Mouse (Mus musculus): ENCODE measurements around the gene Lrp5.
"Not testable (repeated sequence)": the region's sequence is repeated elsewhere in the genome, so short reads cannot be mapped to it uniquely, and the experiment has no call there.

Lrp5 gene

DNA sequence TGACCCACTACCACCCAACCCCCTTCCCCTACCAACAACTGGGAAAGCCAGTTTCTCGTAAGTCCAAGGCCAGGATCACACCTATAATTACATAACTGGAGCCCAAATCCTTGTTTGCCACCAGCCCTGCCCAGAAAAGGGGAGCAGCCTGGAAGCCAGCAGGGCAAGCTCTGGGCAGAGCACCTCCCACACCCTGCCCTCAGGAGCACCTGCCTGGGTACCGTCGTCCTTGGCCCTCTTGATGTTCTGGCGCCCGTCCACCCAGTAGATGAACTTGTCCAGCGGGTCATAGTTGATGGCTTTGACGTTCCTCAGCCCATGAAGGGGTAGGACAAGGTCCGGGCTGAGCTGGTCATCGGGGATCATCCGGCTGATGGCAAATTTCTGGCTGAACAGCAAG lies 76.5 kb downstream of the Lrp5 start:
- DNase-seq, result no peak

DNA sequence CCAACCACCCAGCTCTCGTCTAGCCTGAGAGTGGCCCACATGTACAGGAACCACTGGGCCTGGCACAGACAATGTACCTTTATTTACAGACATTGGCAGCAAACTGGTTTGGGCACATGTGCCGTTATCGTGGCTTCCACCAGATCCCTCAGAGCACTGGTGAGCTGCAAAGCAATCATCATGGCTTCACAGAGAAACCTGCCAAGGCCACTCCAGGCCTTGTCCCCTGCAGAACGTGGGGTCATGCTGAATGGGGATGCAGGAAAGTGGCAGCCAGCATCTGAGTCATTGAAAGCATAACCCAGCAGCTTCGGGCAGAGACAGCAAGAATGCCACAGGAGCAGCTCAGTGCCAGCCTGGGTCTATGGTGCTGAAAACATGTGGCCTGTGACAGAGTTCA lies 92.0 kb downstream of the Lrp5 start:
- no peak for DNase-seq

DNA sequence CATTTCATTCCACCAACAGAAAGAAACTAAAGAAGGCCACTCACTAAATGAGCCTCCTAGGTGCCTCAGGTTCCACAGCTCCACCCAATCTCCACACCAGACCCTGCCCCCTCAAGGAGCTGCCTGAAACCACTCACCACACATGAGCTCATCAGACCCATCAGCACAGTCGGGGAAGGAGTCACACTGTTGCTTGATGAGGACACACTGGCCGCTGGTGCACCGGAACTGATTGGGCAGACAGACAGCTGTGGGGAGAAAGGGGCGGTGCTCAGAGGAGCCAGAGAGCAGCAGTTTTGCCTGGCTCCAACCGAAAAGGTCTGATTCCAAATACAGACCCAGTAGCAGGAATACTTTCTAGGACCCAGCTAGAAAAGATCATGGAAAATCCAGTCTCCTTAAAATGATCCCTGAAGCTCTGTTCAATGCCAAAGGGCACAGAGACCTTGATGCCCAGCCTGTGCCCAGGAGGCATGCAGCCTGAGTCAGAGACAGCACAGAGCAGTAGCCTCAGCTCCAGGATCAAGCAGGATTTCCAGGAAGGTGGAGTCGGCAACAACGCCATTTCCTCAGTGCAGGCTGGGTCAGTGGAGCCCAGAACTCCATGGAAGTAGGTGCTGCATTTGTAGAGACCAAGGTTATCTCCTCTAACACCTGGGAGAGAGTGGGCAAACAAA lies 92.8 kb downstream of the Lrp5 start:
- DNase-seq, result no peak

DNA sequence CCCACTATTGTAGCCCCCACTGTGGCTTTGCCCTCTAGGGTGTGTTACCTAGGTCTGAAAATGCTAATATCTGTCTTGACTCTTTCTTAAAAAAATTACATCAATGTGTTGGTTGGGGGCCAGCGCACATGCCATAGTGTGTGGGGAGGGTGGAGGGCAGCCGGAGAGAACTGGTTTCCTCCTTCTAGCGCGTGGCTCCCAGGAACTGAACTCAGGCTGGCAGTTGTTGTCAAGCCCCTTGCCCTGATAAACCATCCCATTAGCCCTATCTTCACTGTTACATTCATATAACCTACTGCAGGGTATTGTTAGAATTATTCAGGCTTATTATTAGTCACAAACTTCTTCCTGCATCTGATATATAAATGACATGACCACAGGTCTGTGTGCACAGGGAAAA lies 96.4 kb downstream of the Lrp5 start:
- DNase-seq, result no peak

DNA sequence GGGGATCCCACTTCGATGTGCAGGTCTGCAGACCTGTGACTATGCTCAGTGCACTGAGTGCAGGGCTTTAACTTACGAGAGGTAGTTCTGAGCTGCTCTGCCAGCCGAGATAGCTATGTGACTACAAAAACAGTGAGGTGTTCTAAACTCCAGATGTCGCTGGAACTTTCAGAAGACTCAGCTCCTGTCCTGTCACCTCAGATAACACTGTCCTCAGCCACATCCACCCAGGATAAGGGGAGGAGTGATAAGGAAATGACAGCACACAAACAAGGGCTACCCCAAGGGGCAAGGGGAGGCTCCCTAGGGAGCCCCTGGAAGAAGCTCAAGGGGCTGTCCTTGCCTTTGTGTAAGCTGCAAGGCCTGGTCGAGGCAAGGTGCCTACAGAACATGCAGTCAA lies 96.8 kb downstream of the Lrp5 start:
- no peak for DNase-seq

DNA sequence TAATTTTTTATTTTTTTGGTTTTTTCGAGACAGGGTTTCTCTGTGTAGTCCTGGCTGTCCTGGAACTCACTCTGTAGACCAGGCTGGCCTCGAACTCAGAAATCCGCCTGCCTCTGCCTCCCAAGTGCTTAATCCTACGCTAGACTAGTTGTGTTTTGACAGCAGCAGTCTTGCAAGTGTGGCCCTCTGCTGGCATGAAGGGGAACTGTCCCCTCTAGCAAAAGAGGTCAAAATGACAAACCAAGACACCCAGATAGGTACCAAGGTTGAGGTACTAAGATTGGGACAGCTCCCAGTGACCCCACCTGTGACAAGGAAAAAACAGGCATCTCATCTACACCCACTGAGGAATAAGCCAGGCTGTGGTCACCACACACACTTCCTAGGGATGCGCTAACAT lies 98.6 kb downstream of the Lrp5 start:
- not testable (repeated sequence) for DNase-seq

DNA sequence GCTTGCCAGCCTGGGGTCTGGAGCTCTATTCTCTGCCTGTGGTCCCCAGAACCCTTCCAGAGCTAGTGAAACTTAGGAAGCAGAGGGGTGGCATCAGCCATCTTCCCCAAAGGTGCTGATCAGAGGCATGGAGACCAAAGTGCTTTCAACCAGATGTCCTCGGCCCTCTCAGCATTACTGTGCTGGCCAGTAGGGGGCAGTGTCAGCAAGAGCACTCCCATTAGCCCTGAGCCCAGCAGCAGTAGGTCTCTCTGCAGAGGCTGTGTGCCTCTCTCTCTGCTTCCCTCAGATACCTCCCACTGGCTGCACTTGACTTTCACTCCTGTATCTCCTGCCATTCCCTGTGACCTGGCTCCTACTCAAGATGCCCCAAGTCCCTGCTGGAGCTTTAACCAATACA lies 99.8 kb downstream of the Lrp5 start:
- no peak for DNase-seq

DNA sequence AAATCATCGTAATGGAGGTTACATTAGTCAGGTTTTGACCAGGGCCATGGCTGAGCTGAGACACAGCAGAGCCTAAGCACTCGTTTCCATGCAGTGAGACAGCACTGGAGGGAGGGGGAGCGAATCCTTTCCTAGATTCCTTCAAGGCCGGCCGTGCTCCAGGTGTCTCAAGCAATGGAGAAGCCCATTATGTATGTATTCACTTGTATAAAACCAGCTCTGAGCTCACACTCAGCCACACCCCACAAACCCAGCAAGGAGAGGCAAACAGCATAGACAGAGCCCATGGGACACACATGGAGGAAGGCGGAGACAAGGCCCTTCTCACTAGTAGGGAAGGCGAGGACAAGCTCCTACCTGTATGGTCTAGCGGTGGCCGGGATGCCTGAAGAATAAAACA lies 100.3 kb downstream of the Lrp5 start:
- no peak for DNase-seq

DNA sequence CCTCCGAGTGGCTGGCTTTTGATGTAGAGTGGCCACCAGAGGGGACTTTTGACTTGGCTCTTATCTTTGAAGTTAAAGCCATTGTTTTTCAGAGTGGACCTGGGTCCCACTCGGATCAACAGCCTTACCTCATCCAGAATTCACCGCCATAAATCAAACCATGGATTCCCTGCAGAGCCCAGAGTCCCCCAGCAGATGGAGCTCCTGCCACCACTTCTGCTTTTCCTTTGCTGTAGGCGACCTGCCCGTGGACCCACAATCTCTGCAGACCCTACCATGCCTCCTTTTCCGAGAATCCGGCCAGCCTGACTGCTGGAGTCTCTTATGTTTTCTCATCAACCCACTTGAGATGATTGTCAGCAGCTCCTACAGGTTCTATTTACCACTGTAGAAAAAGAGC lies 105.0 kb downstream of the Lrp5 start:
- DNase-seq, result peak; percentile 43

DNA sequence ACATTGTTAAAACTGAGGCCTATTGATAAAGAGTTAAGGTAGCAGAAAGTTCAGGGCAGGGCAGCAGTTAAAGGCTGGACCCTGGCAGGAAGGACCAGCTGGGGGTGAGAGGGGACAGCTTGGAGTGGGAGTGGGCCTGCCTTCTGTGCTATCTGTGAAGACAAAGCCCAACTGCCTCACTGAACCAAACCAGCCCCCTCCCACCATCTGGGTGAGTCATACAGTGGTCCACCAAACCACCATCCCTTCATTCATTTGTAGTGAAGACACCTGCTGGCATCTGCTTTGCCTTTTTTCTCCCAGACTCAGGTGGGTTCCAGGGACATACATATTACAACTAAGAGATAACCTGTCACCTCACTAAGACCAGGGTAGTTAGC lies 108.5 kb downstream of the Lrp5 start:
- DNase-seq, result no peak

DNA sequence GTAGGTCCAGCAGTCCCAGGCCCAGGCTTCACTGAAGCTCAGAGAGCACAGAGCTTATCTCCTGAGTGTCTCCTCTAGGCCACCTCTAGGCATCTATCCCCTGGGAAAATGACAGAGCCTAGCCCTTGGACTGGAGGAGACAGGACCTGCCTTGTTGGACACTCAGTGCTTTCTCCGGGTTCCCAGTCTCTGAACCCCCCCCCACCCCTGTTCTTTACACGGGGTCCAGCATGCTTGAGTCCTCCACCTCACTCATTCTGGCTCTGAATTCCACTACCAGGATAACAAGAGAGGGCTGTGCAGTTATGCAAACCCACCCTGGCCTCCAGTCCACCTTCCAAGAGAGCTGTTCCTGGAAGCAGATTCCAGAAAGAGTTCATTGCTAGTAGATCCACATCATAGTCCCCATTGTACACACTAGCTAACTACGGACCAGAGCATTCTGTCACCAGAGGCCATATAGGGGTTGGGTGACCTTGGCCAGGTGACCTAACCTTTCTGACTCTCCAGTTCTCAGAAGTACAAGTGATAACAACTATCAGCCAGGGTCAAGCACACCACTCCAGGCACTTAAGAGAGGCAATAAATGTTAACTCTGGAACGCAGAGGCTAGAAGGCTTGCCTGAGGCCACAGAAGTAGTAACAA lies 109.0 kb downstream of the Lrp5 start:
- no peak for DNase-seq

DNA sequence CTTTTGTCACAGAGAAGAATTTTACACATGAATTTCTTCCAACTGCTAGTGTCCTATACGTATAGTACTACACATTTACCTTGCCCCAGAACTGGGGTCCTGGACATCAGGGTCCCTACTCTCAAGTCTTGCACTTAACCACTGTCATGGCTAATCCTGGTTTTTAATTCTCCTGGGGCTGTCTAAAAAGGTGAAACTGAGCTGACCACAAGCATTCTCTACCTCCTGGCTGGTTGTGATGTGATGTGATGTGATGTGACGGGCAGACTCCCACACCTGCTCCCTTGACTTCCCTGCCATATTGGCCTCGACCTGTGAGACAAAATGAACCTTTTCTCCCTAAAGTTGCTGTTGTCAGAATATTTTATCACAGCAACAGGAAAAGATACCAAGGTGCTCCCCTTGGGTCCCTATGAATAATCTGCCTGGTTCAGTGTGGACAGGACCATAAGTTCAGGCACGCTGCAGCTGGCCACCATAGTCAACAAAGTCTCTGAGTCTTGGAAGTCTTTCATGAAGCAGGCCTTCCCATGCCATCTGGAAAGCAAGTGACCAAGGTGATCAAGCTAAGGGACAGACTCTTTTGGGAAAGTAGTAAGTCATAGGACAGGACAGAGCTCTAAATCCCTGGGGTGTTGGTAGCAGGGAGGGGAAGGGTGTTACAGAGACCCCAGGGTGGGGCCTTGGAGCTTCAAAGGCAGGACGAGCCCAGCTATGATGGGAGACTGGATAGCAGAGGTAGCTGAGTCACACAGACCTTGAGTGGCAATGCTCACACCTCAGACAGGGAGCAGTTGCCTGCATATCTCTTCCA lies 109.7 kb downstream of the Lrp5 start:
- DNase-seq, result peak; percentile 23

DNA sequence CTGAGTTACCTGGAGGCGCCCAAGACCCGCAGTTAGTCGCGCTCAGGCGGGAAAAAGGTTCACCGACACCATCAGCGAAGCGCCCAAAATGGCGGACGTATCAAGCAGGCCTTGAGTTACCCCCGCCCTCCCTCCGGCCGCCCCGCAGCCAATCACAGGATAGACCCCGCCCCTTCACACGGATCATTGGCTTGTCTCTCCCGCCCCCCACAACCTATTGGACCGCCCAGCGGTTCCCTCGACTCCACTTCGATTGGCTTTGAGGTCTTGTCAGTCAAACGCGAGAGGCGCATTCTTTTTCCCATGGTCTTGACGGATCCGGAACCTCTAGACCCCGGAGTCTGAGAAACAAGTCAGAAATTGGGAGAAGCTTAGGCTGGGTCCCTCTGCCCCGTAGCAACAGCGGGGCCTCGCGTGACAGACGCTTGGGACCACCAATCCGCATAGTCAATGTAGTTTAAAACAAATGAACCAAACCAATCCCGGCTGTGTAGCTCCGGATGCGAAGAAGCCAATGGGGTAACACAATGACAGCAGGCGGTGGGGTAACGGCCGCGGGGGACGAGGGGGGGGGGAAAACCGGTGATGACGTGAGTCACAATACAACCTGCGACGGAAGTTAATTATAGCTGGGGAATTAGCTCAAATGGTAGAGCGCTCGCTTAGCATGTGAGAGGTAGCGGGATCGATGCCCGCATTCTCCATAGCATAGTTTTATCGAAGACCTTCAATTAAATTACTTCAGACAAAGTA lies 110.6 kb downstream of the Lrp5 start, which contains the start of gene Ppp6r3:
Ppp6r3 (minus strand) TSS at position 118 of the 753 bp plus-strand sequence.
- DNase-seq, result peak; percentile 99

DNA sequence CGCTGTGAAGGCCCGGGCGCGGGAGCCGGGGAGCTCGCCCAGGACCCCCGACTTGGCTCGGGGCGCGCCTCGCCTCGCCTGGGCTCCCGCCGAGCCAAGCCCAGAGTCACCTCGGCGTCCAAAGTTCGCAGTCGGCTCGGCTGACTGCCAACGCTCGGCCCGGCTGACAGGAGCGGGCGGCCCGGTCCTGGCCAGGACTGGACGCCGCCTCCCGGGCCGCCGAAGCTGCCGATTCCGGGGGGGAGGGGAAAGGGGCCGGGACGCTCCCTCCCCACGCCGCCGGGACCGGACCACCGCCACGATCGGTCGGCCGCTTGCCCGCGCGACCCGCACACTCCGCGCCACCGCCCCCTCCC lies 111.1 kb downstream of the Lrp5 start:
- peak; percentile 92 for DNase-seq

DNA sequence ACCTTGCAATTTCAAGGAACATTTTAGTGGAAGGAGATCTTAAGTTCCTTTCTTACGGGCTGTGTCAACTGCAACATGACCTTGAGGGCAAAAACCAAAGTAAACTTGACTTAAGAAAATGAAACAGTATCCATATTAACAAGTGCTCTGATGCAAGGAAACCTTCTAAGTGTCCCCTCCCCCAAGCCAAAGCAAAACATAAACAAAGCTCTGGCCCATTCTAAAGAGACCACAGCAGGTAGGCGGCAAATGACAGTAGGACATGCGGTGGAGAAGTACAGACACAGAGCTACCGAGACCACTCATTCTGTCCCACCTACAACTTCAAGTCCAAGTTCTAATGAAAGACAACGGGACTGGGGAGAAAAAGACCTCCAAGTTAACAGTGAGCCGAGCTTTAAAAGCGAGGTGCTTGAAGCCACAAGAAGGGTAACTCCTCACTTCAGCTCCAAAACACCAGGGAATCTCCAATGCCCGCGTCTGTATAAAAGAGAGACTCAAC lies 111.7 kb downstream of the Lrp5 start:
- peak; percentile 27 for DNase-seq

DNA sequence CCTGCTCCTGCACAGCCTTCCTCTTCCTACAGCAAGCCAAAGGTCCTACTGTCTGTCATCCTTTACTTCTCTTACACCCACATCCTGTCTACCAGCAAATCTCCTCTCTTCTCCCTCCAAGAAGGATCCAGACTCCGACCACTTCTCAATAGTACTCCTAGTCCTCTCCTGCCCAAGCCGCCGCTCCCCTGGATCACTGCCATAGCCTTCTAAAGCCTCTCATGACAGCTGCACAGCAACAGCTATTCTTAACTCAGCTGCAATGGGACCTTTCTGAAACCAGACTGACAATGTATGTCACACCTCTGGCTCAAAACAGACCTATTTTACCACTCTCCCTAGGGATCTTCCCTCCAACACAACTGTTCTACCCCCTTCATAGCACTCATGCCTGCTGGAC lies 122.1 kb downstream of the Lrp5 start:
- no peak for DNase-seq

DNA sequence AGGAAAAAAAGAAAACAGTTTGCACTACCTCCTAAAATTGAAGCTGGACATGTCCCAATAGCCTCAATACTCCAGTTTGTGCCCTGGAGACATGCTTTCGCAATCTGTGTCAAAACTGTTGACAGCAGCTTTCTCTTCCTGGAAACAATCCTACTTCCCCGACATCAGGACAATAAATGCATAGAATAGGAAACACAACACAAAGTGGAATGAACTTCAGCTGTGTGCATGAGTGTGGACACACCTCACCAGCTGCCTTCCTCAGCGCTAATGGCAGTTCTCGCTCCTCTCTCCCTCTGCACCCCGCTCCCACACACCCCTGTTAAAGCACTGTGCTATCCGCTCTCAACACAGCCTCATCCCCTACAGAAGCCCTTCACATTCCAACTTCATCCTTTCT lies 123.6 kb downstream of the Lrp5 start:
- DNase-seq, result no peak

DNA sequence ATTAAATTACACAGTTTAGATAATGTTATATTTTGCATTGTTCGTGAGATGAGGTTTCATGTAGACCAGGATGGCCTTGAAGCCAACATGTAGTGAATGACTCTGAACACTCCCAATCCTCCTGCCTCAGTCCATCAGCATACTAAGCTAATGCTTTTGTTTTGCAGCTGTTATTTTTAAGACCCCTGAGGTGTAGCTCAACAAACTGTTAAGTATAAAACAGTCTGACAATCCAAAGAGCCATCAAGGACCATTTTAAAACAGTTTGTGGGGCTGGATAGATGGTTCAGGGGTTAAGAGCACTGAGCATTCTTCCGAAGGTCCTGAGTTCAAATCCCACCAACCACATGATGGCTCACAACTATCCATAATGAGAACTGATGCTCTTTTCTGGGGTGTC lies 124.1 kb downstream of the Lrp5 start:
- no peak for DNase-seq

DNA sequence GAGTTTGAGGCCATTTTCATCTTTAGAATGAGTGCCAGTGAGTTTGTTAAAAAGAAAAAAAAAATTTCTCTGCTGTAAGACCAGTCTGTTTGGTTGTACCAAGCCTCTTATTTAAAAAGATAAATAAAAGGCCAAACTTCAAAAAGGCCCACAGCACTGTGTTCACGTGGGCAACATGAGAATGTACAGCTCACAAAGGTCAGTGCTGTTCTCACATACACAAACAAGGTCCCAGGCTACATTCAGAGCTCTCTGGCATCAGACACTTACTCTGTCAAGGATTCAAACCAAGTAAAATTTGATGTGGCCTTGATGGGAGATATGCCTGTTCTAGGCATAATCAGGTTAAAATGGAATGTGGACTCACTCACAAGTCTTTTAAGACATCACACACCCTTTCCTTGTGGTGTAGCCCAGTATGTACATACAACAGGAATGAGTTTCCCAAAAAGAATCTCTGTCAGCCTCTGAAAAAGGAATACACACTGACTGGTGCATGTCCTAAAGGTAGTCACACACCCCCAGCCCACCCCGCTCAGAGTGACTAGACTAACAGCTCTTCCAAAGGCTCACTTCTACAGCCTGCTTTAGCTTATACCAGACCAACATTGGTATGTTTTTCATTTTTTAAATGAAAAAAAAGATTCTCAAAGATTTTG lies 130.1 kb downstream of the Lrp5 start:
- DNase-seq, result no peak

DNA sequence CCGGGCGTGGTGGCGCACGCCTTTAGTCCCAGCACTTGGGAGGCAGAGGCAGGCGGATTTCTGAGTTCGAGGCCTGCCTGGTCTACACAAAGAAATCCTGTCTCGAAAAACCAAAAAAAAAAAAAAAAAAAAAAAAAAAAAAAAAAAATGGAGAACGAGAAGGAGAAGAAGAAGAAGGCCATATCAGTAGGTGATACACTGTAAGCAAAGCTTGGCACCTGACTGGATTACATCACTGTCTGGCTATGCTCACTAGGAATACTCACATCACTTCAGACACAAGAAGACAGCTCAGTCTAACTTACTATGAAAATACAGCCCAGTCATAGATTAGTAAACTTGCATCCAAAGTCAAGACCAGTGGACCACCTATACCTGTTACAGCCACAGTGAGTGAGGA lies 131.6 kb downstream of the Lrp5 start:
- no peak for DNase-seq

DNA sequence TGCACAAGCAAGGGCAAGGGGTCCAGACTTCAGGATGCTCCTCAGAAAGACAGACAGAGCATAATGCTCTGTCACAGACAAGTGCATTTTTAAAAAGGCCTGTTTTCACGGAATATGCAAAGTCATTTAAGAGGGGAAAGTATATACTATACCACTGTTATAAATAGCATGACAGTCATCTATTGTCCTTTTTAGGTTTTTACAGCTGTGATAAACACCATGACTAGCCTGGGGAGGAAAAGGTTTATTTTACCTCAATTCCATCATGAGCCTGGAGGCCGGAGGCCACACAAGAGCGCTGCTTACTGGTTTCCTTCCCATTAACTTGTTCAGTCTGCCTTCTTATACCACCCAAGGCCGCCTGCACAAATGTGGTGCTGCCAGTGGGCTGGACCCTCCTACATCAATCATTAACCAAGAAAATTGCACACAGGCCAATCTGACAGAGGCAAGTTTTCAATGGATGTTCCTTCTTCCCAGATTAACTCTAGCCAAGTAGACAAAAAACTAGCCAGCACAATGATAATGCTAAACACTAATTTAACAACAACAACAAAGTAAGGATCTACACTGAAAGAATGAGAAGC lies 134.7 kb downstream of the Lrp5 start:
- DNase-seq, result peak; percentile 81

DNA sequence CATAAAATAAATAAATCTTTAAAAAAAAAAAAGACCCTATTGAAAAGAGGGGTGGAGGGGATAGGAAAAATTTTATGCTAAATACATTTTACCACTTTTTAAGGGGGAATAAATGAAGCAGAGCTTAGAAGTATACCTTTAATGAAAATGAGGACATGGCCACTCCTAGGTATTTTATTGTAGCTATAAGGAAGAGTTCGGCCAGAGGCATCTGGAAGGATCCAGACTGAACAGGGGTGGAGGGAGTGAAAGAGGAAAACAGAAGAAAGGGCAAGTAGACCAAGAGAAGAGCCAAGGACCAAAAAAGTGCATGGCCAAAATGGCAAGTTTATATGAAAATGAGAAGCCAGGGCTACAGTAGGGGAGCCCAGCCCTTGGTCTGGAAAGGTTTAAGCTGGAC lies 136.3 kb downstream of the Lrp5 start:
- DNase-seq, result no peak

Data from kidney, adult 11 months (tissue).